Mouse (Mus musculus) forebrain, embryonic 11.5 days (tissue): Measurements from ENCODE around the gene Celsr1. TPM values are rescaled to one million over a fixed set of nuclear protein-coding genes. Genes with fewer than 3 reads are reported as not detected.

Source experiments
- ATAC-seq: fragments of 200-750 bp; cut with Nextera tagmentation; replicated peaks from 2 replicates; pipeline ENCODE4 v1.8.0; 2017; ENCODE audit warnings: moderate TSS enrichment; ENCODE audit not compliant: low FRiP score
- DNase-seq: peaks from one replicate; pipeline ENCODE4 v3.0.0-alpha.2; 2017; ENCODE audit warnings: low spot score
- H3K27ac ChIP-seq: fragments of 300-500 bp; sonication (generic); 2 replicates; pipeline ENCODE4 v1.5.1; 2014; ENCODE audit warnings: low read depth, low read length
- H3K27me3 ChIP-seq: fragments of 300-500 bp; sonication (generic); 2 replicates; pipeline ENCODE4 v1.6.1; 2014; ENCODE audit warnings: mild to moderate bottlenecking, low read length, mixed read lengths; ENCODE audit not compliant: control insufficient read depth, insufficient read depth
- H3K36me3 ChIP-seq: fragments of 300-500 bp; sonication (generic); 2 replicates; pipeline ENCODE4 v1.6.1; 2014; ENCODE audit warnings: mild to moderate bottlenecking, low read length, moderate library complexity, mixed read lengths; ENCODE audit not compliant: control insufficient read depth, insufficient read depth
- H3K4me1 ChIP-seq: fragments of 300-500 bp; sonication (generic); replicated peaks from 2 replicates; pipeline ENCODE4 v1.6.1; 2014; ENCODE audit warnings: low read length, mixed read lengths; ENCODE audit not compliant: control insufficient read depth, insufficient read depth
- H3K4me2 ChIP-seq: fragments of 300-500 bp; sonication (generic); 2 replicates; pipeline ENCODE4 v1.6.1; 2014; ENCODE audit warnings: low read depth, mild to moderate bottlenecking, low read length, moderate library complexity, mixed read lengths; ENCODE audit not compliant: severe bottlenecking
- H3K4me3 ChIP-seq: fragments of 300-500 bp; sonication (generic); 2 replicates; pipeline ENCODE4 v1.5.1; 2014; ENCODE audit warnings: low read depth, low read length
- H3K9ac ChIP-seq: fragments of 300-500 bp; sonication (generic); 2 replicates; pipeline ENCODE4 v1.6.1; 2014; ENCODE audit warnings: low read length
- H3K9me3 ChIP-seq: fragments of 300-500 bp; sonication (generic); 2 replicates; pipeline ENCODE4 v1.6.1; 2016; ENCODE audit warnings: low read length, mixed read lengths; ENCODE audit not compliant: control insufficient read depth
- WGBS: fragments of 180-500 bp; shearing (Covaris S2); extraction: QIAGEN DNeasy Blood & Tissue Kit; methylation state at CpG from one replicate; pipeline ENCODE4 v1.1.7; 2014; 5-methylcytosine and 5-hydroxymethylcytosine counted together
- polyA plus RNA-seq: library from polyadenylated mRNA; unstranded; fragments of >200 nt; fragmentation: Nextera tagmentation; extraction: Ambion mirVana; gene quantifications from 2 replicates; pipeline ENCODE4 v1.2.1, GENCODE M21; 2014

Celsr1 gene
- polyA plus RNA-seq, 1 experiment from 2014 or later: 7.3 TPM

DNA sequence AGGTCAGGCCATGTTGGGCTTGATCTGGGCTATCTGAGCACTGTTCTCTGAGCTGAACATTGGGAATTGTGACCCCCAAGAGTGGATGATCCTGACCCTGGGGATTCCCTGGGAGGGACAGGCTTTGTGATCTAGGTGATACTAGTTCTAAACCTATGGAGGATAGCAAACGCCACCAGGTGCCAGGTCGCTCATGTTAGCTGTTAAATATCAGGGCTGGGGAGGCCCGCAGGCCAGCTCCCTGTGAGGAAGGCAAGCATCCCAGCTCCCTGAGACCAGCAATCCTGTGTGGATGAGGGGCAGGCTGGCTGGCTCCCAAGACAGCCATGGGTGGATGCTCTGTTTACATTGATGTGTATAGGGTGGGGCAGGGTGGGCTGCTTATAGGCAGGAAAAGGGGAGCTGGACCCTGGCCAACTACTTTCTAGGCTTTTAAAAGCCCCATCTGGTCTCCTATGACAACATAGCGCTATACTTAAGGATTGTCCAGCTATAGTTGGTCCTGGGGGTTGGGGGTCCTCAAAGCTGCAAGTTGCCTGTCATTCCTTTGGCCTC is 34.4 kb upstream of the Celsr1 start:
- H3K4me3 ChIP-seq: no peak overlapping the region
- no peak overlapping the region for H3K9ac ChIP-seq
- H3K27ac ChIP-seq: no peak overlapping the region
- 95% methylated on average over 4 of the region's 4 CpGs for WGBS
- H3K27me3 ChIP-seq: no peaks in the 10 kb centered on the region
- no peak overlapping the region for H3K4me2 ChIP-seq
- DNase-seq (no peak), ATAC-seq (no peak)
- H3K9me3 ChIP-seq: no peaks in the 10 kb centered on the region
- no peaks in the 10 kb centered on the region for H3K36me3 ChIP-seq
- peaks cover 3% of the 10 kb centered on the region; the same call in 1 of the 2 replicates for H3K4me1 ChIP-seq

DNA sequence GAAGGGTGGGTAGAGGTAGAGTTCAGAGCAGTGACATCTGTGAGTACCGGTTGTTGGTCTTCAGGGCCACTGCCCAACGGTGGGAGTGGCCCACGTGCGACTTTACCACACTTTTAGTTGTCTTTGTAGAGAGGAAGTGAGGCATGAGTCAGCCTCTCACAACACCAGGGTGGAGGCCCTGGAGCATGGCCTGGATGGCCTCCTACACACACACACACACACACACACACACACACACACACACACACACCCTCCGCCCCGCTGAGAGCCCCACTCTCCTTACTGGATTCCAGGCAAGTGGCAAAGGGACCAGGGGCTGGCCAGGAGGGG is 34.0 kb upstream of the Celsr1 start:
- Histone ChIP-seq H3K36me3 (no peaks in the 10 kb centered on the region), H3K27me3 (no peaks in the 10 kb centered on the region), H3K27ac (no peak overlapping the region), H3K4me2 (no peak overlapping the region), H3K4me3 (no peak overlapping the region), H3K9ac (no peak overlapping the region), H3K4me1 (peaks cover 3% of the 10 kb centered on the region; the same call in 1 of the 2 replicates), H3K9me3 (no peaks in the 10 kb centered on the region)
- no peak for DNase-seq
- no peak for ATAC-seq
- 74% methylated on average over 6 of the region's 6 CpGs for WGBS

DNA sequence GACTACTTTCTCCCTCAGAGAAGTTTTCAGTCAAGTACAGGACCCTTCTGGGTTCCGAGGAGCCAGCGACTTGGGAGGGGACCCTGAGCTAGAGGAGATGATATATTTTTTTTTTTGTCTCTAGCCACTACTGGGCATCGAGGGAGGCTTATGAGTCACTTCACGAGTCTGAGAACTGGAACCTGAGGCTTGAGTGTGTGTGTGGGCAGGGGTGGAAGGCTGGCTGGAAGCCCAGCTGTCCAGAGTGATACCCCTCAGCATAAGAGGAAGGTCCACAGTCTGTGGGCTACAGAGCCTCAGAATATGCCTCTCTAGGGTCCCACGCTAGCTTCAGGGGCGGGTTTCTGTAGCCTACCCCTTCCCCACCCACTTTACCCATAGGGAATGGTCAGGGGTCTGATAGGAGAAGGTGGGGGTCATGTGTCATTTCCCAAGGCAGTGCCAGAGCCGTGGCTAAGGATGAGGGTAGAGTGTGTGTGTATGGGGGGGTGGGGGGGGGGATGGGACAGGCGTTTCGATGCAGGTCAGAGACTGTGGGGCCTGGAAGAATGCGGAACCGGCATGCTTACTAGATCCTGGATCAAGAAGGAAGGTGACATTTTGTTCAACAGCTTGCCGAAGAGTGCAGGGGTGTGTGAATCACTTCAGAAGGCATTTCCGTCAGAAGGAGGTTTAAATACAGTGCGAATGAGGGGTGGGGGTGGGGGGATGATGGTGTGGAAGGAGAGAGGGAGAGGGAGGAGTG is 33.4 kb upstream of the Celsr1 start:
- WGBS: 87% methylated on average over 14 of the region's 14 CpGs
- H3K4me1 ChIP-seq: peaks cover 3% of the 10 kb centered on the region; the same call in 1 of the 2 replicates
- no peaks in the 10 kb centered on the region for H3K9me3 ChIP-seq
- no peaks in the 10 kb centered on the region for H3K27me3 ChIP-seq
- H3K4me3 ChIP-seq: no peak overlapping the region
- no peak overlapping the region for H3K27ac ChIP-seq
- H3K4me2 ChIP-seq: no peak overlapping the region
- H3K9ac ChIP-seq: no peak overlapping the region
- no peak for DNase-seq
- ATAC-seq: no peak
- no peaks in the 10 kb centered on the region for H3K36me3 ChIP-seq

DNA sequence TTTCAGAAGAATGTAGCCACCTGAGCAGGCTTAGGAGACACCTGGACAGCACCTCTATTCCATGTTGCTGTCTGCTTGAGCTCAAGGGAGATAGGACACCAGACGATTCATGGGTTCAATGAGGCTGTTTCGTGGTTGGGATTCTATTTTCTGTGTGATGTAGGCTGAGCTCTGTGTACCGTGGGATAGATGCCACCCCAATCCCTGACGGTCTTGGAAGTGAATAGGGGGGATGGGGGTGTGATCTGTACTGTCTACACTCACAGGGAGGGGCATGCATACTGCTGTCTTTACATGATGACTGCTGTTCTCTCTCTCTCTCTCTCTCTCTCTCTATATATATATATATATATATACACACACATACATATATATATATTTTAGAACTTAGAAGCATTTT is 31.8 kb upstream of the Celsr1 start:
- WGBS: 89% methylated on average over 4 of the region's 4 CpGs
- ATAC-seq (no peak), DNase-seq (no peak)
- H3K4me1 ChIP-seq: peaks cover 6% of the 10 kb centered on the region; the same call in 1 of the 2 replicates
- H3K9ac ChIP-seq: no peak overlapping the region
- no peaks in the 10 kb centered on the region for H3K27me3 ChIP-seq
- H3K4me3 ChIP-seq: no peak overlapping the region
- H3K4me2 ChIP-seq: no peak overlapping the region
- no peaks in the 10 kb centered on the region for H3K9me3 ChIP-seq
- H3K36me3 ChIP-seq: no peaks in the 10 kb centered on the region
- no peak overlapping the region for H3K27ac ChIP-seq

DNA sequence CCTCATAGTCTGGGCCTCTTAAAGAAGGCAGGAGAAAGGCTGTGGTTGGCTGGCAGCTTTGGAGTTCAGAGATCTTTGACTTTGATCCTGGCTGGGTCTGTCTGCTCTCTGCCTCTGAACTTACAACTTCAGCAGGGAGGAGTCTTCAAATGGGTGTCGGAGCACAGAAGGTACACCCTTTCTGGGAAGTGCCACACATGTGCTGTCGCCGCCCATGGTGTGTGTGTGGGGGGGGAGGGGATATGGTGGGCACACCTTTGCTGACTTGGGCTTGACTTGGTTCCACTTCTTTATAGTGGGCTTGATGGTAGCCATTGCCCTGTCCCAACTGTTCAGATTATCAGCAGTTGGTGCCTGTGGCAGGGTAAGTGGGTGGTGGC is 31.3 kb upstream of the Celsr1 start:
- WGBS: 90% methylated on average over 3 of the region's 3 CpGs

DNA sequence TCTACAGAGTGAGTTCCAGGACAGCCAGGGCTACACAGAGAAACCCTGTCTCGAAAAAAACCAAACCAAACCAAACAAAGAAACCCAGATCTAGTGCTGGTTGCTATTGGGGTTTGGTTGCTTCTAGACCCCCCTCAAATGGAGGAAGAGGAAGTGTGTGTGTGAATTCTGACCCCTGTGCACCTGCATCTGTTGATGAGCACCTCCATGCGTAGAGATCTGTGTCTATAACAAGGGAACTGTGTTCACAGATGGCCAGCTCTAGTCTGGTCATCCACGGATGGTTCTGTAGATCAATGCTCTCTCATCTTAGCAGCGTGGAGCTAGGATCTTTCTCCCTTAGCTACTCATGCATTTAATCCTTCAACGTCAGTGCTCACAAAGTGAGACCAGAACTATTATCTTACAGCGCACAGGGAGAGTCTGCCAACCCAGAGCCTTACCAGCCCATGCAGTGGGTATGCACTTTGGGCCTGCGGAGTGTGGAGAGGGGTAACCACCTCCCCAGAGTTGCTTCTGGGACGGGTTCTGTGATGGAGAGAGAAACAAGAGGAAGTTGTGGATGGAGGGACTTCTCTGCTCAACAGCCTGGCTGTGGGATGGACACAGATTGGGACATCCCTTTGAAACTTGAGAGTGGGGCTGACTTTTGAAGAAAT is 30.7 kb upstream of the Celsr1 start:
- Histone ChIP-seq H3K9me3 (no peaks in the 10 kb centered on the region), H3K27ac (no peak overlapping the region), H3K27me3 (no peaks in the 10 kb centered on the region), H3K4me1 (0 out of 2 replicates have a peak, but pooled peaks cover 9% of the 10 kb centered on the region), H3K9ac (no peak overlapping the region), H3K36me3 (no peaks in the 10 kb centered on the region), H3K4me3 (no peak overlapping the region), H3K4me2 (no peak overlapping the region)
- WGBS: 92% methylated on average over 8 of the region's 8 CpGs
- DNase-seq: no peak
- no peak for ATAC-seq

More for the DNA sequence above, 31.3 kb upstream of the Celsr1 start:
- no peak overlapping the region for H3K9ac ChIP-seq
- no peak for ATAC-seq
- no peak for DNase-seq
- no peaks in the 10 kb centered on the region for H3K27me3 ChIP-seq
- H3K4me2 ChIP-seq: no peak overlapping the region
- no peak overlapping the region for H3K27ac ChIP-seq
- H3K4me3 ChIP-seq: no peak overlapping the region
- H3K9me3 ChIP-seq: no peaks in the 10 kb centered on the region
- no peaks in the 10 kb centered on the region for H3K36me3 ChIP-seq
- H3K4me1 ChIP-seq: peaks cover 6% of the 10 kb centered on the region; the same call in 1 of the 2 replicates

DNA sequence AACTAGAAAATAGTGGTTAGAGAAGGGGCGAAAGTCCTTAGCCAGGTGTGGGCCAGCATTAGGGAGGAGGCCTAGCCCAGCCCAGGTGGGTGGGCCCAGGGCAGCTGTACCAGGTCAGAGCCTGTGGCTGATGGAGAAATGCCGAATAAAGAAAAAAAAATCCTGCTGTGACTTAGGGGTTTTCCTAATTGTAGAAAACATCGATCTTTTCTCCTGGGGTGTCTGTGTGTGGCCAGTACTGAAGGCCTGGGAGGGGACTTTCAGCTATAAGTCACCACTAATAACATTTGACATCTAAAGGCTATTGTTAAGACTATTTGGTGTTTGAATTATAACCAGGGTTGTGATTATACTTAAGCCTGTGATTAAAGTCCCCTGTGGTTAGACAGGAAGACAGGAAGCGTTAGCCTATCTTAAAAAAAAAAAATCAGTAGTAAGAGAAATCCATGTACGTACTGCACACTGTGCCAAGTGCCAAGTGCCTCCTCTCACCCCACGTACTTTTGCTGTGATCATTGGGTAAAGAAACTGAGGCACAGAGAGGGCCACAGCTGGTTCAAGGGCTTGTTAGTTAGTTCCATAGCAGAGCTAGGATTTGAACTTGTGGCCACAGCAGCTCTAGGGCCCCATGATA is 28.4 kb upstream of the Celsr1 start:
- Histone ChIP-seq H3K9ac (no peak overlapping the region), H3K4me2 (no peak overlapping the region), H3K4me3 (no peak overlapping the region), H3K36me3 (no peaks in the 10 kb centered on the region), H3K9me3 (no peaks in the 10 kb centered on the region), H3K4me1 (peaks cover 16% of the 10 kb centered on the region; the same call in 1 of the 2 replicates), H3K27ac (no peak overlapping the region), H3K27me3 (no peaks in the 10 kb centered on the region)
- DNase-seq: no peak
- WGBS: 74% methylated on average over 6 of the region's 6 CpGs
- no peak for ATAC-seq

DNA sequence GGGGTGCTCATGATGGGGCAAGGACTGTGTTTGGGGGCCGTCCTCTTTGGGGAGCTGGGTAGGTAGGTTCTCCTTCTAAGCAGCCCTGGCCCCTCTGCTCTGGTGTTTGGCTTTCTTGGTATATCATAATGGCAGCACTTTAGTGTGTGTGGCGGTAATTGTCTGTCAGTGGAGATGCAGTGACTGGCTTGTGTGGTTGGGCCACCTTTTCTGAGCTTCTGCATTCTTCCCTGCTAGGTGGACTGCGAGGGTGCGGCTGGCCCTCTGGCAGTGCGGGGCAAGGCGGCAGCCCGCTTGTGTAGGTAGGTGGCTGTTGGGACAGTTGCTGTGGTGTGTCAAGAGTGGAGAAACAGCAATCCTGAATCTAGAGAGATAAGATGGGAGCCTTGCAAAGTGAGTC is 27.6 kb upstream of the Celsr1 start:
- Histone ChIP-seq H3K4me2 (no peak overlapping the region), H3K27me3 (no peaks in the 10 kb centered on the region; the same call in 1 of the 2 replicates), H3K9me3 (no peaks in the 10 kb centered on the region), H3K27ac (no peak overlapping the region), H3K4me1 (peaks cover 16% of the 10 kb centered on the region; the same call in 1 of the 2 replicates), H3K36me3 (no peaks in the 10 kb centered on the region), H3K4me3 (no peak overlapping the region), H3K9ac (no peak overlapping the region)
- ATAC-seq (no peak), DNase-seq (no peak)
- 91% methylated on average over 7 of the region's 7 CpGs for WGBS
